Mouse (Mus musculus) olfactory bulb, adult 2 months (tissue): ENCODE results near the gene Peg10.

ENCODE experiments used
- CTCF ChIP-seq: fragments of 200-500 bp; IDR thresholded peaks from 2 replicates; pipeline ENCODE4 v1.5.1; 2012; ENCODE audit warnings: low read depth, mild to moderate bottlenecking, low read length, moderate library complexity; ENCODE audit not compliant: insufficient read depth
- POLR2A ChIP-seq: fragments of 200-500 bp; IDR thresholded peaks from 2 replicates; pipeline ENCODE4 v1.6.1; 2012; ENCODE audit warnings: mild to moderate bottlenecking, low read depth, low read length, moderate library complexity; ENCODE audit not compliant: insufficient read depth

DNA sequence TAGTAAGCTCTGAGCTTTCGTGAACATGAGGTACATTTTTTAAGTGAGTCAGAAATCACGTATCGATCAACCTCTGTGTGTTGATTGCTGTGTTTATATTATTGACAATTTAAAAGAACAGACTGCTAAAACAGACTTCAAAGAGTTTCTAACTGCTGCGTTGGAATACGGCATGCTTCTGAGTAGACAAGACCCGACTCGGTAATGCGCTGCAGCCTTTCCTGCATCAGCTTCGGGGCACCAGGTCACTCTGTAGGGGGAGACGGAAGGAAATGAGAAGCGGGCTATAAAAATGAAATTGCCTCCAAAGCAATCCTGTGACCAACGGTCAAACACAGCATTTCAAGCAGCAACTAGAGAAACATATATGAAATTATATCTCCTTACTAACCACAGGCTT lies 59.9 kb downstream of the Peg10 start:
- TF ChIP-seq CTCF (no peak), POLR2A (no peak)
